Mouse (Mus musculus) liver, postnatal 0 days (tissue): Measurements from ENCODE around the gene Sp100. TPM values are rescaled to one million over a fixed set of nuclear protein-coding genes. Genes with fewer than 3 reads are reported as not detected.

ENCODE experiments used
- ATAC-seq: fragments of 200-750 bp; cut with Nextera tagmentation; 2 replicates; pipeline ENCODE4 v1.8.0; 2017; ENCODE audit warnings: mild to moderate bottlenecking, moderate library complexity
- DNase-seq: peaks from one replicate; pipeline ENCODE4 v3.0.0-alpha.2; 2016
- H3K27ac ChIP-seq: fragments of 300-500 bp; sonication (generic); 2 replicates; pipeline ENCODE4 v1.5.1; 2014; ENCODE audit warnings: antibody characterized with exemption, moderate library complexity, mild to moderate bottlenecking, low read depth
- H3K27me3 ChIP-seq: fragments of 300-500 bp; sonication (generic); 2 replicates; pipeline ENCODE4 v1.6.1; 2014; ENCODE audit warnings: low read length, control low read depth, mixed read lengths; ENCODE audit not compliant: insufficient read depth
- H3K36me3 ChIP-seq: fragments of 300-500 bp; sonication (generic); replicated peaks from 2 replicates; pipeline ENCODE4 v1.6.1; 2014; ENCODE audit warnings: mild to moderate bottlenecking, control low read depth, low read length, moderate library complexity, mixed read lengths; ENCODE audit not compliant: insufficient read depth
- H3K4me1 ChIP-seq: fragments of 300-500 bp; sonication (generic); 2 replicates; pipeline ENCODE4 v1.6.1; 2014; ENCODE audit warnings: antibody characterized with exemption, mild to moderate bottlenecking, control low read depth; ENCODE audit not compliant: insufficient read depth
- H3K4me2 ChIP-seq: fragments of 300-500 bp; sonication (generic); 2 replicates; pipeline ENCODE4 v1.6.1; 2014; ENCODE audit warnings: low read depth, mild to moderate bottlenecking, low read length, moderate library complexity, mixed read lengths
- H3K4me3 ChIP-seq: fragments of 300-500 bp; sonication (generic); 2 replicates; pipeline ENCODE4 v1.5.1; 2014; ENCODE audit warnings: low read depth, low read length
- H3K9ac ChIP-seq: fragments of 300-500 bp; sonication (generic); replicated peaks from 2 replicates; pipeline ENCODE4 v1.6.1; 2014; ENCODE audit warnings: mild to moderate bottlenecking, moderate library complexity
- H3K9me3 ChIP-seq: fragments of 300-500 bp; sonication (generic); 2 replicates; pipeline ENCODE4 v1.6.1; 2016; ENCODE audit warnings: mild to moderate bottlenecking, control low read depth, low read length, mixed read lengths
- CTCF ChIP-seq: sonication (generic); IDR thresholded peaks from 2 replicates; pipeline ENCODE4 v1.5.1; 2016; ENCODE audit warnings: antibody characterized with exemption, low read depth
- EP300 ChIP-seq: IDR thresholded peaks from 2 replicates; pipeline ENCODE4 v1.6.1; 2016; ENCODE audit warnings: antibody characterized with exemption, low read depth, mild to moderate bottlenecking
- WGBS: fragments of 180-500 bp; shearing (Covaris S2); extraction: QIAGEN DNeasy Blood & Tissue Kit; methylation state at CpG from one replicate; pipeline ENCODE4 v1.1.7; 2014; ENCODE audit not compliant: insufficient replicate concordance; 5-methylcytosine and 5-hydroxymethylcytosine counted together
- polyA plus RNA-seq: library from polyadenylated mRNA; unstranded; fragments of >200 nt; fragmentation: Nextera tagmentation; extraction: Ambion mirVana; gene quantifications from 2 replicates; pipeline ENCODE4 v1.2.1, GENCODE M21; 2015

Gene Sp100
- polyA plus RNA-seq, 1 experiment from 2014 or later: 12.7 TPM

DNA sequence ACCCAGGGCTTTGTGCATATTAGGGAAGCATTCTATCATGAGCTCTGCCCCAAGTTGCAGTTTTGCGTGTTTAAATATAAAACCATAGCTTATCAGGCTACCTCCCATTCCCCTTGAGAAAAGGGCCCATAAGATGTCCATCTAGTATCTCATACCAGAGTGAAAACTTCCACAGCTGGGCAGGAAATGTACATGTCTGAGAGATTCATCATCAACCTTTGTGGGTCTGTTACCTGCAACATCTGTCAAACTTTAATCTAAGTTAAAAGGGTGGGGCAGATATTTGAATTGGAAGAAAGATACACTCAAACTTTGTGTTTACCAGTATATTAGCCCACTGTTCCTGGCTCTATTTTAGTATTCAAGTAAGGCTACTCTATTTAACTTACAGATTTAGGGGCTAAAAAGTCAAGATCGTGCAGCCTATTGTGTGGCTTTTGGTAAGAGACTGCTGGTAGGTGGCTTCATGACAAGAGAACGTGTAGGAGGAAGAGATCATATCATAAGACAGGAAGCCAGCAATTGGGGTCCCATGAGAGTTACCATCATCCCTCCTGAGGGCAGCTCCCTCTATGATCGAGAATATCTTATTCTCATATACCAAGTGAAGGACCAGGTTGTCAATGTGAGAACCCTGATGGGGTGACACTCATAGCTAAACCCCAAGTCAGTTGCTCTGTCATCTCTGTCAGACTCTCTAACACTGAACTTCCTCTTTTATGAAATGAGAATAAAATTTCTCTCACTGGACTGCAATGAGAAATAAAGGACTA lies 48.1 kb downstream of the Sp100 start:
- WGBS: 39% methylated on average over 4 of the region's 4 CpGs
- Histone ChIP-seq H3K9ac (no peak overlapping the region), H3K4me3 (no peak overlapping the region), H3K27ac (no peak overlapping the region), H3K9me3 (no peaks in the 10 kb centered on the region), H3K4me2 (no peak overlapping the region), H3K27me3 (no peaks in the 10 kb centered on the region), H3K4me1 (no peaks in the 10 kb centered on the region), H3K36me3 (peaks cover 9% of the 10 kb centered on the region)
- TF ChIP-seq CTCF: no peak
- TF ChIP-seq EP300: no peak
- no peak for DNase-seq
- no peak for ATAC-seq

DNA sequence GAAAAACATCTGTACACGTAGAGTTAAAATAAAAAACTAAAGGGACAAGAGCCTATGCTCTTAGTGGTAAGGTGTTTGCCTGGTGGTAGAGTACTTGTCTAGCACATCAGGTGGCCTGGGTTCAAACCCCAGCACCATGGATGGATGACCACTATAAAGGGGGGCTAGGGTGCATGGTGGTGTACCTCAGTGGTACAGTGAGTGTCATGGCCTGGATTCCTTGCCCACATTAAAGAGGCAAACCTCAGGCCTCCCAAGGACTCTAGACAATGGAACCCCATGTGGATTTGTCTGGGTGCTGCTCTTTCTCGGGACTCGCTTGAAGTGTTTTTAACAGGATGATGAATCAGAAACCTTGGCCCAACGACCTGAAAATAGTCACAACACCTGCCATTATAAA lies 52.7 kb downstream of the Sp100 start:
- ATAC-seq: no peak
- no peak overlapping the region for H3K4me2 ChIP-seq
- TF ChIP-seq EP300 (no peak), CTCF (no peak)
- no peaks in the 10 kb centered on the region for H3K9me3 ChIP-seq
- peaks cover 7% of the 10 kb centered on the region for H3K4me1 ChIP-seq
- H3K36me3 ChIP-seq: peaks cover 3% of the 10 kb centered on the region
- WGBS: 75% methylated on average over 4 of the region's 4 CpGs
- no peak overlapping the region for H3K4me3 ChIP-seq
- no peak for DNase-seq
- H3K27ac ChIP-seq: no peak overlapping the region
- H3K27me3 ChIP-seq: no peaks in the 10 kb centered on the region
- no peak overlapping the region for H3K9ac ChIP-seq

DNA sequence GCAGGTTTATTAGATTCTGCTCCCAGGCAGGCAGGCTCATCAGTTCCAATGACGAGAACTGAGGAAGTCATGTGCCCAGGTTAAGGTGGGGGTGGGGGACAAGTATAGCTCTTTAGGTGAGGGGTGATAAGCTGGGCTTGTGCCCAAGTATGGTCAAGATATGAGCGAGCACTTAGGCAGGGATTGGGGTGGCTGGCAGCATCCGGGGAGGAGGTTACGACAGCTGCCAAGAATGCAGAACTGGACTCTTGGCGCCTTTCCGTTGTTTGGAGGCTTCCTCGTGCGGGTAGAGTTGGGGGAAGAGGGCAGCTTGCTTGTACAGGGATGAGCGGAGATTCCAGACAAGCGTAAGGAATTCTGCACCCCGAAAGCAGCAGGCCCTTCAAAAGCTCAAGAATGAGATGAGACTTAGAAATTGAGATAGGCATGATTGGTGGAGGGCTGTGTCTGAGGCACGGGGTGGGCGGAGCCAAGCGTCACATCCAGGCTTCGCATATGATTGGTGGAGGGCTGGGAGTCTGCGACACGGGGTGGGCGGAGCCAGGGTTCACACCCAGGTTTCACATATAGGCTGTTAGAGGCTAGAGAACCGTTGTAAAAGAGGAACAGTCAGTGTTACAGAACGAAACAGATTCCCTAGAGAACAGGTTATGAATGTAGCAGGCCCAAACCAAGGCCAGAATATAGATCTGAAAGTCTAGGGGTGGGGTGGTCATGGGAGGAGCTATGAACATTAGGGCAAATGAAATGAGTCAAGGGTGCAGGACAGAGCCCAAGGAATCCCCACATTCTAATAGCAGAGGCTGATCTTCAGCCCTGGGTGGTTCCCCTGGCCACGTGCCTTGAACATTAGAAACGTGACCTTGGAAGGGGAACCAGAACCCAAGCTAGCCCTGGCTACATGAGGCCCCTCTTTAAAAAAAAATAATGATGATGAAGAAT lies 53.7 kb downstream of the Sp100 start:
- DNase-seq (peak; percentile 92), ATAC-seq (peak; percentile 94)
- H3K4me3 ChIP-seq: peak overlapping the region; percentile 21; the same call in 1 of the 2 replicates
- WGBS: 13% methylated on average over 22 of the region's 22 CpGs
- no peak overlapping the region for H3K9ac ChIP-seq
- H3K9me3 ChIP-seq: no peaks in the 10 kb centered on the region
- H3K27ac ChIP-seq: peak overlapping the region; percentile 73
- H3K4me2 ChIP-seq: peak overlapping the region; percentile 60
- TF ChIP-seq EP300: no peak
- no peak for TF ChIP-seq CTCF
- peaks cover 9% of the 10 kb centered on the region for H3K36me3 ChIP-seq
- no peaks in the 10 kb centered on the region for H3K27me3 ChIP-seq
- H3K4me1 ChIP-seq: peaks cover 7% of the 10 kb centered on the region

DNA sequence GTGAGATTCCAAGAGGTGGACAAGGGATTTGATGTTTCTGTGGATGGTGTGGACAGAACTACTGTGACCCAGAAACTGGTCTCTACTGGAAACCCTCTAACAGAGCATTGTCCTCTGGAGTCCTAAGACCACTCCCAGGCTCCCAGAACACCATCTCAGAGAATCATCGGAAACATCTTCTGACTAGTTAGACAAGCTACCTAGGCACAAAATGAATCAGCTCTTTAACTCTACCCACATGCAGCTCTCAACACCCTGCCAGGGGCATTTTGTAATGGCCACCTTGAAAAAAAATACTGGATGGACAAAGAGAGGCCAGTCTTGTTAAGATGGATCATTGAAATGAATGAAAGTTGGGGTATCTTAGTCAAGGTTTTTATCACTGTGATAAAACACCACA lies 55.8 kb downstream of the Sp100 start:
- peaks cover 7% of the 10 kb centered on the region for H3K4me1 ChIP-seq
- peaks cover 9% of the 10 kb centered on the region; the same call in 1 of the 2 replicates for H3K36me3 ChIP-seq
- no peak for ATAC-seq
- H3K27me3 ChIP-seq: no peaks in the 10 kb centered on the region
- no peak overlapping the region for H3K4me2 ChIP-seq
- H3K27ac ChIP-seq: no peak overlapping the region
- no peak overlapping the region for H3K9ac ChIP-seq
- 95% methylated on average over 1 of the region's 1 CpGs for WGBS
- no peak for DNase-seq
- TF ChIP-seq EP300: no peak
- no peak for TF ChIP-seq CTCF
- H3K9me3 ChIP-seq: no peaks in the 10 kb centered on the region
- no peak overlapping the region for H3K4me3 ChIP-seq

DNA sequence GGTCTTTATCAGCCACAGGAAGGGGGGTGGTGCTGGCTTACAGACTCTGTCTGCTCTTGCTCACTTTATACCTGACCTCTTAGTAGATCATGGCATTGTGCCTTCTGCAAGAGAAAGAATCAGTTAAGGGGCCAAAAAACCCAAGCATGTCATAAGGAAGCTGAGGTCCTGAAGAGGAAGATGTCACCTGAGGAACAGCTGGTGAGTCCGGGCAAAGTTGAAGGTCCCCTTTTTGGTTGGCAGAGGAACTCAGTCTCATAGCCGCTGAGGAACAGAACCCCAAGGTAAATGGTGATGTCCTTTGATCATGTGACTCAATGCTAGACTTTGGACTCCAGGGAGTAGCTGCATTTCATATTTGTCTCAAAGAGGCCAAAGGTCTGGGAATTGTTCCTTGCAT lies 57.0 kb downstream of the Sp100 start:
- WGBS: 55% methylated on average over 2 of the region's 2 CpGs
- Histone ChIP-seq H3K36me3 (peaks cover 9% of the 10 kb centered on the region; the same call in 1 of the 2 replicates), H3K4me3 (no peak overlapping the region), H3K4me1 (peaks cover 7% of the 10 kb centered on the region), H3K27me3 (no peaks in the 10 kb centered on the region), H3K27ac (no peak overlapping the region), H3K9me3 (no peaks in the 10 kb centered on the region), H3K9ac (no peak overlapping the region), H3K4me2 (no peak overlapping the region)
- ATAC-seq: no peak
- DNase-seq: no peak
- TF ChIP-seq CTCF (no peak), EP300 (no peak)

DNA sequence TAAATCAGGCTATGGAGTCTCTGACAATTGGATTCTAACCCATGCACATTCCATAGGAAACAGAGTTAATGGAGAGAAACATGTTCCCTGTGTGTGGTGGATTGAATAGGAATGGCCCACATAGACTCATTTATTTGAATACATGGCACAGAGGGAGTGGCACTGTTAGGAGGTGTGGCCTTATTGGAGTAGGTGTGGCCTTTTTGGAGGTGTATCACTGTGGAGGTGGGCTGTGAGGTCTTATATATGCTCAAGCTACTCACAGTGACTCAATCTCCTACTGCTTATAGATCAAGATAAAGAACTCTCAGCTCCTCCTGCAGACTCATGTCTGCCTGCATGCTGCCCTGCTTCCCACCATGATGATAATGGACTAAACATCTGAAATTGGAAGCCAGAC lies 64.7 kb downstream of the Sp100 start:
- Histone ChIP-seq H3K27ac (no peak overlapping the region), H3K4me2 (no peak overlapping the region), H3K36me3 (0 out of 2 replicates have a peak, but pooled peaks cover 2% of the 10 kb centered on the region), H3K27me3 (no peaks in the 10 kb centered on the region), H3K4me3 (no peak overlapping the region), H3K9ac (no peak overlapping the region), H3K4me1 (no peaks in the 10 kb centered on the region), H3K9me3 (no peaks in the 10 kb centered on the region)
- ATAC-seq (no peak), DNase-seq (no peak)
- TF ChIP-seq CTCF (no peak), EP300 (no peak)
